Mouse (Mus musculus): ENCODE results near the gene Tenm4.

DNA sequence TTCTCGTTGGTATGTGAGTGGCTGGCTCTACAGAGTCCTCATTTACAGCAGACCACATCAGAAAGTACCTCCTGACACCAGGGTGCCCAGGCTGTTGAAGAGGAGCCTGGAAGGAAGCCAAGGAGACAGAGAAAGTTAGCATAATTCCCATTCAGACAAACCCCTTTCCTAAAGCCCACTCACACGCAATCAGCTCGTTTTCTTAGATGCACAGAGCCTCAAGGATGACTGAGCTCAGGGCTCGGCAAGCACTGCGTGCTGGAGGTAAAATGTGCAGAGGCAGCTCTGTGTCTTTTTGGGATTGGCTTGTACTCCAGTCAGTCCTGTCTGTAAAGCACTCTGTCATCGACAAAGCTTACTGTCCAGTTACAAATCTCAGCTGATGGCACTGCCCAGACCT, 480.0 kb downstream of the Tenm4 start:
- TF ChIP-seq EP300 (IDR thresholded peaks at IDR 0.05; ENCODE audit: low read depth) (no peak), CTCF (IDR thresholded peaks at IDR 0.05; ENCODE audit: low read depth) (no peak)

All from heart, postnatal 0 days (tissue).